Mouse (Mus musculus): ENCODE data around the gene Usmg5. TPM values are rescaled to one million over a fixed set of nuclear protein-coding genes. Genes with fewer than 3 reads are reported as not detected.
"Not testable (repeated sequence)": the region's sequence is repeated elsewhere in the genome, so short reads cannot be mapped to it uniquely, and the experiment has no call there.

Gene Usmg5
- 104 and 138 TPM in 2 replicates for polyA plus RNA-seq (2012; rRNA removed)

DNA sequence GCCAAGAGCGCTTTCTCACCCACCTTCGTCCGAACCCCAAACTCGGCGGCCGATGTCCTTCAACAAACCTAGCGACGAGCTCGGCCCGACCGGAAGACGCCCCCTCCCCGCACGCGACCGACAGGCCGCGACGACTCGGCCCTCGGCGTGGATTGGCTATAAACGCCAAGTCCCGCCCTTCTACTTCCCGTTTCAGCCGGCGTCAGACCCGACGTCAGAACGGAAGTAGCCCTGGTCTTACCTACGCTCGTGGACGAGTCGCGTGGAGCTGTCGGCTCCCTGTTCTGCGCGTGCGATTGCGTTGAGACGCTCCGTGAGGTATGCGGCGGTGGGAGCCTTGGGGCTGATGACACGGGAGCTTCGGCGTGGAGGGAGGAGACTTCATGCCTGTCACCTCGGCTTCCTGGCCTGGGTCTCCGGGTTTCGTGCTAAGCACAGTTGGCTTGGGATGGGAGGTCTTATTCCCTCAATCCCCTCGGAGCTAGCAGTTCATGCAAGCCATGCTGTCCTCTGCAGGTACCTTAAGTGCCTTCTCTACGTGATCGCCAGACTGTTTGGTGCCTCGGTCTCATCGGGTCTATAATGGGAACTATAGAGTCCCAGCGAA lies at the start of gene Usmg5, which contains the start of gene Pdcd11:
TSS of gene Usmg5 (minus strand) at position 98 of the 607 bp plus-strand sequence.
TSS of gene Pdcd11 (plus strand) at position 219 of the 607 bp plus-strand sequence.
- Histone ChIP-seq H3K4me1 (ENCODE audit: control insufficient read depth, insufficient read depth, low read length) (peaks cover 2% of the 10 kb centered on the region; the same call in 1 of the 2 replicates), H3K27me3 (ENCODE audit: control insufficient read depth, insufficient read depth, low read length) (no peaks in the 10 kb centered on the region), H3K27ac (ENCODE audit: control insufficient read depth, insufficient read depth, low read depth, low read length) (peak within 1 kb of the TSS; percentile 93), H3K36me3 (ENCODE audit: control insufficient read depth, insufficient read depth, low read length) (no peaks in the 10 kb centered on the region), H3K4me3 (ENCODE audit: control insufficient read depth, low read depth, low read length) (peak within 1 kb of the TSS; percentile 90)
- TF ChIP-seq CTCF (IDR thresholded peaks at IDR 0.05; ENCODE audit: control insufficient read depth, insufficient read depth, insufficient replicate concordance, low read depth, low read length) (no peak), POLR2A (IDR thresholded peaks at IDR 0.05; ENCODE audit: control insufficient read depth, low read depth, low read length) (peak; percentile 97)

DNA sequence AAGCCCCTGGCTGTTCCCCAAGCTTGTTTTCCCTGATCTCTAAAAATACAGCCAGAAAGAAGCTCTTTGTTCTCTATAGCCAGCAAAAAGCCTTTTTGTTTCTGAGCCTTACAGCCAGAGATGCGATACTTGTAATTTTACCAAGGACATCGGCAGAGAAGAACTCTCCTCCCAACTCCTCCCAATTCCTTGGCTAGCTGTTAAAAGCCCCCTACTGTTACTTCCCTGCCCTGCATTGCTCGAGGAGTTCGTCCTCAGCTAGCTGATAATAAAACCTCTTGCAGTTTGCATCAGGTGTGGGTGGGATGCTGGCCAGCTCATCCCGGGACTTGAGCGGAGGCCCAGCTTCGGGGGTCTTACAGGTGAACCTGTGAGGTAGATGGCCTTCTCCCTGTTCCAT lies 49.2 kb upstream of the Usmg5 start:
- not testable (repeated sequence) for H3K36me3 ChIP-seq (ENCODE audit: control insufficient read depth, insufficient read depth, low read length); H3K27me3 ChIP-seq (ENCODE audit: control insufficient read depth, insufficient read depth, low read length); H3K4me3 ChIP-seq (ENCODE audit: control insufficient read depth, low read depth, low read length); H3K27ac ChIP-seq (ENCODE audit: control insufficient read depth, insufficient read depth, low read depth, low read length); H3K4me1 ChIP-seq (ENCODE audit: control insufficient read depth, insufficient read depth, low read length)

DNA sequence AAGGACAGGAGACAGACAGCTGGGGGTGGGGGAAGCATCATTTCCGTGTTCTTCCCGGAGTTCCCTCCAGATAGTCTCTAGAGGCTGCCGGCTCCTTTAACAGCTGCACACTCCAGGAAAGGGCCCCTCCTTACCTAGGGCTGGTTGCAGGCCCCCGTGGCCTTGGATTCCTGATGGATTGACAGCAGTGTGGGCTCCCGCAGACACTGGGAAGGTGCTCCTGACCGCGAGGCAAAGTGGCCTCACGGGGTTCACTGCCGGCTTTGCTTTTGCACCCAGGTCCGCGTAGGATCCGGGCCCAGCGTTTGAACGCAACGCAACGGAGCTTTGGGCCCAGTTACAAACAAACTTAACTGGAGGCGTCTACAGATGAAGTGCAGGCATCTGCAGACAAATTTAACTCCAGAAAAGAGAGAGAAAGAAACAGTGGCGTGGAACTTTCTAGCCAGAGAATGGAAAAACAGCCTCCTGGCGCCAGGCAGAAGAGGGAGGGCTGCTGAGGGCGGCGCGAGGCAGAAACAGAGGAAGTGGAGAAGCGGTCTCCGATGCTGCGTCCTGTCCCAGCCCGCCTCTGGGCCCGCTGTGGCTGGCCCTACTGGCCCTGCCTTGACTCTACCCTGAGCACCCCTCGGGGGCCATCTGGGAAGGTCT lies 47.4 kb upstream of the Usmg5 start, which contains the start of gene Calhm2:
TSS of gene Calhm2 (minus strand) at position 524 of the 651 bp plus-strand sequence.
- TF ChIP-seq POLR2A (IDR thresholded peaks at IDR 0.05; ENCODE audit: control insufficient read depth, low read depth, low read length) (no peak), CTCF (IDR thresholded peaks at IDR 0.05; ENCODE audit: control insufficient read depth, insufficient read depth, insufficient replicate concordance, low read depth, low read length) (no peak)
- Histone ChIP-seq H3K27me3 (ENCODE audit: control insufficient read depth, insufficient read depth, low read length) (no peaks in the 10 kb centered on the region), H3K4me1 (ENCODE audit: control insufficient read depth, insufficient read depth, low read length) (peaks cover 3% of the 10 kb centered on the region), H3K4me3 (ENCODE audit: control insufficient read depth, low read depth, low read length) (peak within 1 kb of the TSS; percentile 71), H3K36me3 (ENCODE audit: control insufficient read depth, insufficient read depth, low read length) (no peaks in the 10 kb centered on the region), H3K27ac (ENCODE audit: control insufficient read depth, insufficient read depth, low read depth, low read length) (peak within 1 kb of the TSS; percentile 82)

DNA sequence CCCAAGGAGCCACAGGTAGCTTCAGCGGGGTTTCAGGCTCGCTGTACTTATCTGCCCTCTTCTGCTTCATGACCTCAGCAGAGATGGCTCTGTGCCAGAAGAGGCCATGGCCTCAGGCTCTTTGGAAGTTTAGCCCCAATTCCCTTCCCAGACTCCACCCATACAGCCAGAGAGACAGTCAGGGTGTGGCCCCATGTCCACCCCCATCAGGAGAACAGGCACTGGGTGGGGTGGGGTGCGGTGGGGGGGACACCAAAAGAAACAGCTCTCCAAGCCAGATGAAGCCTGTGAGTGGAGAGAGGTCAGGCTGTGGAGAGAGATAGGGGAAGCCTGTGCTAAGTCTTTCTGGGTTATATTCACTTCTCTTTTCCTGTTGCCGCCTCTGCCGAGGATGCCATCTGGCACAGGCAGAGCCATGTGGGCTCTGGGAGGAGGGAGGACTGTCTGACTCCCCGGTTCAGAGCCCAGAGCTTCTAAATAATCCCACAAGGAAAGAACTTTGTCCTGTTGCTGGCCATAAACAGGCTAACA lies 46.7 kb upstream of the Usmg5 start:
- Histone ChIP-seq H3K27me3 (ENCODE audit: control insufficient read depth, insufficient read depth, low read length) (no peaks in the 10 kb centered on the region), H3K4me1 (ENCODE audit: control insufficient read depth, insufficient read depth, low read length) (peaks cover 3% of the 10 kb centered on the region), H3K4me3 (ENCODE audit: control insufficient read depth, low read depth, low read length) (peak overlapping the region; percentile 55), H3K27ac (ENCODE audit: control insufficient read depth, insufficient read depth, low read depth, low read length) (peak overlapping the region; percentile 82), H3K36me3 (ENCODE audit: control insufficient read depth, insufficient read depth, low read length) (no peaks in the 10 kb centered on the region)
- TF ChIP-seq POLR2A (IDR thresholded peaks at IDR 0.05; ENCODE audit: control insufficient read depth, low read depth, low read length) (no peak), CTCF (IDR thresholded peaks at IDR 0.05; ENCODE audit: control insufficient read depth, insufficient read depth, insufficient replicate concordance, low read depth, low read length) (no peak)

DNA sequence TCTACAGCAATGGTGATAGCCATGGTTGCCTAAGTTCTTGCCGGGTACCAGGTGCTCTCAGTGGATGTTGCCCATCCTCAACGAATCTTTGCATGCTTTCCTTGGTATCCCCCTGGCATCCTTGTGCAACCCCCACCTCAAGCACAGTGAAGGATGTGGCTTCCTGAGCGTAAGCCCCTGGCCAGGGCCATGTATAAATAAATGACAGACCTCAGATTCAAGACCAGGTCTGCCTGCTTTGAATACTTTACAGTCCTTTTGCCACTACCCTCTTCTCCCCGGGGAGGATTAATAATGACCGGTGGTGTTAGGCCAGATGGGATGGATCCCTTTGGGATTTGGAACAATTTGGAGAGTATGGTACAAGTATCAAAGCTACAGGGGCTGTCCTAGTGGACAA lies 45.7 kb upstream of the Usmg5 start:
- H3K4me3 ChIP-seq (ENCODE audit: control insufficient read depth, low read depth, low read length) = no peak overlapping the region
- H3K27me3 ChIP-seq (ENCODE audit: control insufficient read depth, insufficient read depth, low read length) = no peaks in the 10 kb centered on the region
- no peaks in the 10 kb centered on the region for H3K36me3 ChIP-seq (ENCODE audit: control insufficient read depth, insufficient read depth, low read length)
- TF ChIP-seq POLR2A (IDR thresholded peaks at IDR 0.05; ENCODE audit: control insufficient read depth, low read depth, low read length) = no peak
- TF ChIP-seq CTCF (IDR thresholded peaks at IDR 0.05; ENCODE audit: control insufficient read depth, insufficient read depth, insufficient replicate concordance, low read depth, low read length) = no peak
- peaks cover 3% of the 10 kb centered on the region for H3K4me1 ChIP-seq (ENCODE audit: control insufficient read depth, insufficient read depth, low read length)
- no peak overlapping the region for H3K27ac ChIP-seq (ENCODE audit: control insufficient read depth, insufficient read depth, low read depth, low read length)

DNA sequence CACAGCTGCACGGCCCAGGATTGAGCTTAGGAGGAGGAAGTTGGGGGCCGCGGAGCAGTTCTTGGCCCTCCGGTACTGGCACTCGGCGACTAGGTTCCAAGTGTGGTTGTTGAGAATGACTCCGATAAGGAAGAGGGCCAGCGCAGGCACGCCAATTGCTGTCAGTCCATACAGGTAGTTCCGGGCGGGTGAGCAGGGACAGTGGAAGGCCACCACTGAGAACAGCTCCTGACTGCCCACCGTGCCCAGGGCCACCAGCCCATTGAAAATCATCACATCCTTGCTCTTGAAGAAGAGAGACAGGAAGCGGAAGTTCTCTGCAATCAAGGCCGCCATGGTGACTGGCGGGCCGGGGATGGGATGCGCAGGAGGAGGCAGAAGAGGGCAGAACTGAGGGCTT lies 45.1 kb upstream of the Usmg5 start:
- Histone ChIP-seq H3K4me3 (ENCODE audit: control insufficient read depth, low read depth, low read length) (no peak overlapping the region), H3K27ac (ENCODE audit: control insufficient read depth, insufficient read depth, low read depth, low read length) (no peak overlapping the region)
- TF ChIP-seq POLR2A (IDR thresholded peaks at IDR 0.05; ENCODE audit: control insufficient read depth, low read depth, low read length) (no peak), CTCF (IDR thresholded peaks at IDR 0.05; ENCODE audit: control insufficient read depth, insufficient read depth, insufficient replicate concordance, low read depth, low read length) (no peak)

DNA sequence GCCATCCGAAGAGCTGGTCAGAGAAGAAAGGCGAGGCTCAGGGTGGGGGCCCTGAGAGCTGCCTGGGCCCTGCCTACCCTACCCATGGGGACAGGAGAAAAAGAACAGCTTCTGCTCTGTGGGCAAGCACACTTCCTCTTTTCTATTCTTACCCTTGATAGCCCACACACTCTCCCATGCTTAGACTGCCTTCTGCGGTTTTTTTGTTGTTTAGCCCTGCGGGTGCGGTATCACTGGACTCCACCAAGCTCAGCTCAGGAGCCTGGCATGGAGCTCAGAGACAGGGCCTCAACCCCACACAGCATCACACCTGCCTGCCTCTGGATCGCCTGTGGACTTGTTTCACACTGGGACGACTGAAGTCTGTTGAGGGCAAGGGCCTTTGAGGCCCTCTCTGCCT lies 42.7 kb upstream of the Usmg5 start:
- Histone ChIP-seq H3K27ac (ENCODE audit: control insufficient read depth, insufficient read depth, low read depth, low read length) (no peak overlapping the region), H3K36me3 (ENCODE audit: control insufficient read depth, insufficient read depth, low read length) (no peaks in the 10 kb centered on the region; the same call in 1 of the 2 replicates), H3K4me1 (ENCODE audit: control insufficient read depth, insufficient read depth, low read length) (peaks cover under 1% of the 10 kb centered on the region; the same call in 1 of the 2 replicates), H3K4me3 (ENCODE audit: control insufficient read depth, low read depth, low read length) (no peak overlapping the region), H3K27me3 (ENCODE audit: control insufficient read depth, insufficient read depth, low read length) (no peaks in the 10 kb centered on the region)
- TF ChIP-seq CTCF (IDR thresholded peaks at IDR 0.05; ENCODE audit: control insufficient read depth, insufficient read depth, insufficient replicate concordance, low read depth, low read length) (no peak), POLR2A (IDR thresholded peaks at IDR 0.05; ENCODE audit: control insufficient read depth, low read depth, low read length) (no peak)

More for the DNA sequence above, 45.1 kb upstream of the Usmg5 start:
- H3K27me3 ChIP-seq (ENCODE audit: control insufficient read depth, insufficient read depth, low read length) = no peaks in the 10 kb centered on the region
- peaks cover 3% of the 10 kb centered on the region for H3K4me1 ChIP-seq (ENCODE audit: control insufficient read depth, insufficient read depth, low read length)
- no peaks in the 10 kb centered on the region for H3K36me3 ChIP-seq (ENCODE audit: control insufficient read depth, insufficient read depth, low read length)
